Mouse (Mus musculus): ENCODE measurements around the gene Kcnk4.

GRCm38 (mm10) chr19:6969291-6969664 is 35.0 kb upstream of the Kcnk4 start:
- TF ChIP-seq IRF4 (IDR thresholded peaks at IDR 0.05; ENCODE audit: low read depth, low read length) (no peak), POLR2A (IDR thresholded peaks at IDR 0.05; ENCODE audit: low read depth, low read length) (no peak), USF1 (IDR thresholded peaks at IDR 0.05; ENCODE audit: low read depth, low read length) (no peak), CTCF (conservative IDR thresholded peaks at IDR 0.05 in 1 of 2, IDR thresholded peaks at IDR 0.05 in 1 of 2; ENCODE audit: low read depth in 2 of 2, low read length in 2 of 2) (no peak), TBP (conservative IDR thresholded peaks at IDR 0.05; ENCODE audit: low read depth, low read length) (no peak), EP300 (IDR thresholded peaks at IDR 0.05; ENCODE audit: low read length) (no peak), MEF2A (IDR thresholded peaks at IDR 0.05; ENCODE audit: borderline replicate concordance, low read depth, low read length) (no peak), SIN3A (IDR thresholded peaks at IDR 0.05; ENCODE audit: low read length) (no peak), MAZ (IDR thresholded peaks at IDR 0.05; ENCODE audit: low read depth, low read length) (no peak), NRF1 (IDR thresholded peaks at IDR 0.05; ENCODE audit: low read depth, low read length) (no peak), CHD2 (IDR thresholded peaks at IDR 0.05; ENCODE audit: low read length) (no peak)

Data from CH12.LX (cell line).